Mouse (Mus musculus): ENCODE data around the gene Rarres2. TPM values are rescaled to one million over a fixed set of nuclear protein-coding genes. Genes with fewer than 3 reads are reported as not detected.

The Rarres2 gene
- polyA plus RNA-seq, 1 experiment from 2014 or later, result 2.5 TPM

- H3K36me3 ChIP-seq (replicated peaks), result no peaks in the 10 kb centered on the region
- no peak overlapping the region for H3K4me3 ChIP-seq
- no peaks in the 10 kb centered on the region for H3K9me3 ChIP-seq
- peaks cover 22% of the 10 kb centered on the region for H3K4me1 ChIP-seq
- H3K27ac ChIP-seq (replicated peaks), result no peak overlapping the region
- no peak for DNase-seq (ENCODE audit: low spot score)
- 67% methylated on average over 4 of the region's 4 CpGs for WGBS
- no peaks in the 10 kb centered on the region for H3K27me3 ChIP-seq (replicated peaks; ENCODE audit: low read depth, poor library complexity, severe bottlenecking)
Observed at GRCm38 (mm10) chr6:48546858-48547257, 25.7 kb downstream of the Rarres2 start.

GRCm38 (mm10) chr6:48546271-48546670 lies 26.3 kb downstream of the Rarres2 start:
- Histone ChIP-seq H3K4me1 (peaks cover 28% of the 10 kb centered on the region), H3K9me3 (no peaks in the 10 kb centered on the region), H3K36me3 (replicated peaks) (no peaks in the 10 kb centered on the region), H3K4me3 (no peak overlapping the region), H3K27ac (replicated peaks) (no peak overlapping the region), H3K27me3 (replicated peaks; ENCODE audit: low read depth, poor library complexity, severe bottlenecking) (no peaks in the 10 kb centered on the region)
- WGBS, result 61% methylated on average over 1 of the region's 1 CpGs
- DNase-seq (ENCODE audit: low spot score), result peak; percentile 54

- Histone ChIP-seq H3K4me3 (no peak overlapping the region), H3K36me3 (replicated peaks) (0 out of 2 replicates have a peak, but pooled peaks cover 4% of the 10 kb centered on the region), H3K27me3 (replicated peaks; ENCODE audit: low read depth, poor library complexity, severe bottlenecking) (no peaks in the 10 kb centered on the region), H3K9me3 (no peaks in the 10 kb centered on the region), H3K27ac (replicated peaks) (no peak overlapping the region), H3K4me1 (peaks cover 38% of the 10 kb centered on the region)
- WGBS, result 80% methylated on average over 5 of the region's 5 CpGs
- DNase-seq (ENCODE audit: low spot score), result no peak
Observed at GRCm38 (mm10) chr6:48545251-48545650, 27.3 kb downstream of the Rarres2 start.

- Histone ChIP-seq H3K27ac (replicated peaks) (peak overlapping the region; percentile 83), H3K9me3 (no peaks in the 10 kb centered on the region), H3K27me3 (replicated peaks; ENCODE audit: low read depth, poor library complexity, severe bottlenecking) (no peaks in the 10 kb centered on the region), H3K4me3 (no peak overlapping the region), H3K36me3 (replicated peaks) (0 out of 2 replicates have a peak, but pooled peaks cover 5% of the 10 kb centered on the region), H3K4me1 (peaks cover 52% of the 10 kb centered on the region)
- WGBS, result 83% methylated on average over 3 of the region's 3 CpGs
- no peak for DNase-seq (ENCODE audit: low spot score)
Observed at GRCm38 (mm10) chr6:48542631-48543030, 30.0 kb downstream of the Rarres2 start.

- 31% methylated on average over 7 of the region's 7 CpGs for WGBS
- DNase-seq (ENCODE audit: low spot score), result peak; percentile 75
Observed at GRCm38 (mm10) chr6:48541560-48542450, 30.8 kb downstream of the Rarres2 start.

GRCm38 (mm10) chr6:48540721-48541120 lies 31.9 kb downstream of the Rarres2 start:
- peaks cover 64% of the 10 kb centered on the region for H3K4me1 ChIP-seq
- 72% methylated on average over 3 of the region's 3 CpGs for WGBS
- no peak for DNase-seq (ENCODE audit: low spot score)

More at GRCm38 (mm10) chr6:48541560-48542450, 30.8 kb downstream of the Rarres2 start:
- H3K36me3 ChIP-seq (replicated peaks), result 0 out of 2 replicates have a peak, but pooled peaks cover 5% of the 10 kb centered on the region
- no peak overlapping the region for H3K4me3 ChIP-seq
- peak overlapping the region; percentile 83 for H3K27ac ChIP-seq (replicated peaks)
- H3K9me3 ChIP-seq, result no peaks in the 10 kb centered on the region
- H3K27me3 ChIP-seq (replicated peaks; ENCODE audit: low read depth, poor library complexity, severe bottlenecking), result no peaks in the 10 kb centered on the region
- H3K4me1 ChIP-seq, result peaks cover 58% of the 10 kb centered on the region

GRCm38 (mm10) chr6:48539860-48540259 lies 32.7 kb downstream of the Rarres2 start:
- WGBS, result 72% methylated on average over 5 of the region's 5 CpGs
- Histone ChIP-seq H3K4me1 (peaks cover 64% of the 10 kb centered on the region), H3K27ac (replicated peaks) (0 out of 2 replicates have a peak overlapping the region, but pooled peaks have one; percentile 48), H3K27me3 (replicated peaks; ENCODE audit: low read depth, poor library complexity, severe bottlenecking) (0 out of 2 replicates have a peak, but pooled peaks cover 5% of the 10 kb centered on the region), H3K4me3 (no peak overlapping the region), H3K9me3 (no peaks in the 10 kb centered on the region), H3K36me3 (replicated peaks) (0 out of 2 replicates have a peak, but pooled peaks cover 5% of the 10 kb centered on the region)
- DNase-seq (ENCODE audit: low spot score), result no peak

More at GRCm38 (mm10) chr6:48540721-48541120, 31.9 kb downstream of the Rarres2 start:
- Histone ChIP-seq H3K27ac (replicated peaks) (peak overlapping the region; percentile 83; the same call in 1 of the 2 replicates), H3K9me3 (no peaks in the 10 kb centered on the region), H3K27me3 (replicated peaks; ENCODE audit: low read depth, poor library complexity, severe bottlenecking) (no peaks in the 10 kb centered on the region), H3K36me3 (replicated peaks) (0 out of 2 replicates have a peak, but pooled peaks cover 5% of the 10 kb centered on the region), H3K4me3 (no peak overlapping the region)

GRCm38 (mm10) chr6:48538841-48539737 lies 33.5 kb downstream of the Rarres2 start:
- H3K27ac ChIP-seq (replicated peaks), result no peak overlapping the region
- 0 out of 2 replicates have a peak, but pooled peaks cover 5% of the 10 kb centered on the region for H3K36me3 ChIP-seq (replicated peaks)
- no peaks in the 10 kb centered on the region for H3K9me3 ChIP-seq
- peaks cover 64% of the 10 kb centered on the region for H3K4me1 ChIP-seq
- H3K27me3 ChIP-seq (replicated peaks; ENCODE audit: low read depth, poor library complexity, severe bottlenecking), result 0 out of 2 replicates have a peak, but pooled peaks cover 6% of the 10 kb centered on the region
- 69% methylated on average over 5 of the region's 5 CpGs for WGBS
- DNase-seq (ENCODE audit: low spot score), result peak; percentile 76
- H3K4me3 ChIP-seq, result no peak overlapping the region

- H3K4me3 ChIP-seq, result peak within 1 kb of the TSS; percentile 63
- H3K27me3 ChIP-seq (replicated peaks; ENCODE audit: low read depth, poor library complexity, severe bottlenecking), result 0 out of 2 replicates have a peak, but pooled peaks cover 6% of the 10 kb centered on the region
- DNase-seq (ENCODE audit: low spot score), result peak; percentile 91
- peaks cover 11% of the 10 kb centered on the region for H3K36me3 ChIP-seq (replicated peaks)
- 4% methylated on average over 38 of the region's 38 CpGs for WGBS
- H3K4me1 ChIP-seq, result peaks cover 51% of the 10 kb centered on the region
- no peaks in the 10 kb centered on the region for H3K9me3 ChIP-seq
- peak within 1 kb of the TSS; percentile 84 for H3K27ac ChIP-seq (replicated peaks)
Observed at GRCm38 (mm10) chr6:48537105-48537954, 35.3 kb downstream of the Rarres2 start, which contains the start of gene Atp6v0e2. Gene Atp6v0e2, plus strand, starts transcription at chr6:48537615.

- no peak overlapping the region for H3K4me3 ChIP-seq
- 82% methylated on average over 4 of the region's 4 CpGs for WGBS
- 0 out of 2 replicates have a peak, but pooled peaks cover 6% of the 10 kb centered on the region for H3K27me3 ChIP-seq (replicated peaks; ENCODE audit: low read depth, poor library complexity, severe bottlenecking)
- H3K4me1 ChIP-seq, result peaks cover 39% of the 10 kb centered on the region
- DNase-seq (ENCODE audit: low spot score), result no peak
- H3K9me3 ChIP-seq, result no peaks in the 10 kb centered on the region
- no peak overlapping the region for H3K27ac ChIP-seq (replicated peaks)
- H3K36me3 ChIP-seq (replicated peaks), result peaks cover 21% of the 10 kb centered on the region
Observed at GRCm38 (mm10) chr6:48536091-48536490, 36.5 kb downstream of the Rarres2 start.

- Histone ChIP-seq H3K4me3 (no peak overlapping the region), H3K4me1 (peaks cover 27% of the 10 kb centered on the region)
- DNase-seq (ENCODE audit: low spot score), result no peak
Observed at GRCm38 (mm10) chr6:48534913-48535312, 37.7 kb downstream of the Rarres2 start.

More at GRCm38 (mm10) chr6:48534913-48535312, 37.7 kb downstream of the Rarres2 start:
- no peaks in the 10 kb centered on the region for H3K9me3 ChIP-seq
- no peak overlapping the region for H3K27ac ChIP-seq (replicated peaks)
- WGBS, result 86% methylated on average over 8 of the region's 8 CpGs
- H3K36me3 ChIP-seq (replicated peaks), result peaks cover 23% of the 10 kb centered on the region
- 0 out of 2 replicates have a peak, but pooled peaks cover 6% of the 10 kb centered on the region for H3K27me3 ChIP-seq (replicated peaks; ENCODE audit: low read depth, poor library complexity, severe bottlenecking)

Measured in embryonic facial prominence, embryonic 10.5 days (tissue).